Mouse (Mus musculus): ENCODE results near the gene Tspan17. TPM values are rescaled to one million over a fixed set of nuclear protein-coding genes. Genes with fewer than 3 reads are reported as not detected.
"Not testable (repeated sequence)": the region's sequence is repeated elsewhere in the genome, so short reads cannot be mapped to it uniquely, and the experiment has no call there.

Gene Tspan17
- polyA plus RNA-seq, 1 experiment from 2014 or later = 22.9 TPM

- H3K27me3 ChIP-seq = peaks cover 23% of the 10 kb centered on the region
- H3K36me3 ChIP-seq = no peaks in the 10 kb centered on the region
- peak within 1 kb of the TSS; percentile 55; the same call in 1 of the 2 replicates for H3K27ac ChIP-seq (replicated peaks)
- peak within 1 kb of the TSS; percentile 62 for H3K9ac ChIP-seq (replicated peaks)
- peak within 1 kb of the TSS; percentile 54 for H3K4me3 ChIP-seq
- H3K9me3 ChIP-seq = no peaks in the 10 kb centered on the region
- peaks cover 22% of the 10 kb centered on the region for H3K4me1 ChIP-seq
- ATAC-seq (replicated peaks) = peak; percentile 90
- under 1% methylated on average over 35 of the region's 35 CpGs for WGBS
- H3K4me2 ChIP-seq (replicated peaks) = peak within 1 kb of the TSS; percentile 91
Measured at GRCm38 (mm10) chr13:54766192-54766768, 22.9 kb upstream of the Tspan17 start, which contains the start of gene Sncb. TSS of gene Sncb (minus strand) at chr13:54766595.

- no peak for ATAC-seq (replicated peaks)
- no peaks in the 10 kb centered on the region for H3K36me3 ChIP-seq
- H3K27me3 ChIP-seq = peaks cover 23% of the 10 kb centered on the region
- peaks cover 22% of the 10 kb centered on the region for H3K4me1 ChIP-seq
- H3K4me3 ChIP-seq = peak overlapping the region; percentile 54; the same call in 1 of the 2 replicates
- peak overlapping the region; percentile 91 for H3K4me2 ChIP-seq (replicated peaks)
- no peak overlapping the region for H3K9ac ChIP-seq (replicated peaks)
- H3K27ac ChIP-seq (replicated peaks) = no peak overlapping the region
- WGBS = 75% methylated on average over 4 of the region's 4 CpGs
- no peaks in the 10 kb centered on the region for H3K9me3 ChIP-seq
Measured at GRCm38 (mm10) chr13:54767012-54767411, 22.2 kb upstream of the Tspan17 start.

DNA sequence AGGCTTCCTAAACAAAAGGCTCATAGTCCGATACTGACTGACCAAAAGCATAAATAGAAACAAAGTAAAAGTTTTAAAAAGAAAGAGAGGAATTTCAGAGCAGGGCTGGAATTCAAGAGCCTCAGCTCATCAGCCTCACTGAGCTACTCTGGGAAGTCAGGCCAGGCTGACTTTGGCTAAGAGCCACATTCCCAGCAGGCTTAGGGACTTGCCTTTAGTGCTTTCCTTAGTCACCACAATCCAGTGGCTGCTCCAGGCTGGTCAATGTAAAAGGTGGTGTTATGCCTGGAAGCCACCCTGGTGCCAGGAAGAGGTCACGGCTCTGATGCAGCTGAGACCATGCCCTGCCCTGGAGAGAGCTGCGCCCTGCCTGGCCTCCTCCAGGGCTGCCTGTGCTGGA lies 8.6 kb upstream of the Tspan17 start:
- Histone ChIP-seq H3K4me3 (no peak overlapping the region), H3K27me3 (no peaks in the 10 kb centered on the region), H3K9ac (replicated peaks) (no peak overlapping the region), H3K36me3 (no peaks in the 10 kb centered on the region), H3K4me1 (peaks cover 6% of the 10 kb centered on the region), H3K9me3 (no peaks in the 10 kb centered on the region), H3K27ac (replicated peaks) (no peak overlapping the region), H3K4me2 (replicated peaks) (no peak overlapping the region)
- WGBS = 70% methylated on average over 3 of the region's 3 CpGs
- no peak for ATAC-seq (replicated peaks)

DNA sequence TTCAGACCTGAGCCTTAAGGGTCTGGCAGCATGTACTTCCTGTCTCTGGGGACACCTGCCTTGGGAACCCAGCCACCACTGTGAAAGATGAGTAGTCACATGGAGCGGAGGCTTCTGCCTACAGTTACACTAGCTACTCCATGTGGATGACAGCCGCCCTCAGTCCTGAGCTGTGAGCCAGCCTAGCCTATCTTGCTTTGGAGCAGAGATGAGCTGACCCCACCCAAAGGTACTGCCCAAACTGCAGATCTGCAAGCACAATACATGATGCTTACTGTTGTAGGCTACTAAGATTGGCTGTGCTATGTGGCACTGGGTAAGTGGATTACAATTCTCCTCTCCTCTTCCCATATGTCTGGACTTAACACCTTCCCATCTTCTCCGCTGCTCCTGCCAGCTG lies 8.1 kb upstream of the Tspan17 start:
- no peak overlapping the region for H3K9ac ChIP-seq (replicated peaks)
- H3K9me3 ChIP-seq = no peaks in the 10 kb centered on the region
- WGBS = 83% methylated on average over 3 of the region's 3 CpGs
- H3K36me3 ChIP-seq = no peaks in the 10 kb centered on the region
- no peak overlapping the region for H3K4me2 ChIP-seq (replicated peaks)
- H3K27me3 ChIP-seq = no peaks in the 10 kb centered on the region
- no peak for ATAC-seq (replicated peaks)
- no peak overlapping the region for H3K4me3 ChIP-seq
- H3K27ac ChIP-seq (replicated peaks) = no peak overlapping the region
- peaks cover 6% of the 10 kb centered on the region for H3K4me1 ChIP-seq

GRCm38 (mm10) chr13:54783235-54783634 lies 5.9 kb upstream of the Tspan17 start:
- no peaks in the 10 kb centered on the region for H3K36me3 ChIP-seq
- H3K4me3 ChIP-seq = no peak overlapping the region
- no peak overlapping the region for H3K9ac ChIP-seq (replicated peaks)
- 32% methylated on average over 2 of the region's 2 CpGs for WGBS
- no peaks in the 10 kb centered on the region for H3K9me3 ChIP-seq
- no peak for ATAC-seq (replicated peaks)
- peaks cover 6% of the 10 kb centered on the region for H3K4me1 ChIP-seq
- H3K27me3 ChIP-seq = no peaks in the 10 kb centered on the region
- no peak overlapping the region for H3K4me2 ChIP-seq (replicated peaks)
- no peak overlapping the region for H3K27ac ChIP-seq (replicated peaks)

DNA sequence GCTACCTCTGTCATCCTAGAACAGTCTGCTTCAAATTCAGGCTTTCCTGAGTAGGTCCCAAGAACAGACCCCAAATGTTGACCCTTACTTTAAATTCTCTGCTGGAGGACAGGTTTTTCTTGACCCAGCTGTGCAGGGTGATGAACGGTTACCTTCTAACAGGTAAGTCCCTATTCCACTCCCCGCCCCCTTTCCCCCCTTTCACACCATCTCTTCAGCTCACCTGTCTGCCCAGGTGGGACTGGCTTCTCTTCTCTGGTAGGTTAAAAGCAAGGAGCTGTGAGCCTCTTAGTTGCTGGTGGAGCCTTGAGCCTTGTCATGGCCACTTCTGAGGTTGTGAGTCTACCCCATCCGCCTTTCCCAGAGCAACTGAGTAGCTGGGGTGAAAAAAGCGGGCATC lies 5.5 kb upstream of the Tspan17 start, which contains the start of gene Eif4e1b:
Eif4e1b (plus strand) TSS at position 301 of the 400 bp plus-strand sequence.
- no peaks in the 10 kb centered on the region for H3K36me3 ChIP-seq
- ATAC-seq (replicated peaks) = no peak
- no peaks in the 10 kb centered on the region for H3K9me3 ChIP-seq
- no peak within 1 kb of the TSS for H3K27ac ChIP-seq (replicated peaks)
- peaks cover 6% of the 10 kb centered on the region for H3K4me1 ChIP-seq
- no peak within 1 kb of the TSS for H3K4me2 ChIP-seq (replicated peaks)
- H3K27me3 ChIP-seq = no peaks in the 10 kb centered on the region
- no peak within 1 kb of the TSS for H3K4me3 ChIP-seq
- no peak within 1 kb of the TSS for H3K9ac ChIP-seq (replicated peaks)
- WGBS = 88% methylated on average over 4 of the region's 4 CpGs

DNA sequence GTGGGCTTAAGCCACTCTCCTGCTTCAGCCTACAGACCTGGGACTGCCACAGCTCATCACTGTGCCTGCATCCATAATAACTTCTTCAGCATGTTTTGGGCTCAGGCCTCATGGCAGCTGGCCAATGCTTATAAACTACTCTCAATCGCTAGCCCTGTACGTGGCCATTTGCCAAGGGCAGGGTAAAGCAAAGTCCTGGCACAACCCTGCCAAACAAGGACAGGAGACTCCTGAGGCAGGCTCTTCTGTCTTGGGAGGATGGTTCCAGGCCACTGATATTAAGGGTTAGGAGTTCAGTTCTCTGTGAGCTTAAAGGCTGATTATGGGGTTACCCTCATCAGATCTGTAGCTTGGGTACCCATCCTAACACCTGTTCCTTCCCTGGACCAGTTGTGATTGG lies 1.6 kb upstream of the Tspan17 start:
- H3K4me1 ChIP-seq = peaks cover 17% of the 10 kb centered on the region
- H3K4me2 ChIP-seq (replicated peaks); H3K4me3 ChIP-seq; H3K9ac ChIP-seq (replicated peaks); H3K9me3 ChIP-seq; H3K27me3 ChIP-seq; H3K36me3 ChIP-seq; ATAC-seq (replicated peaks); H3K27ac ChIP-seq (replicated peaks): not testable (repeated sequence)
- WGBS = 31% methylated on average over 2 of the region's 2 CpGs

GRCm38 (mm10) chr13:54789561-54790397 lies 602 bp downstream of the Tspan17 start:
- peaks cover 9% of the 10 kb centered on the region for H3K27me3 ChIP-seq
- 1% methylated on average over 38 of the region's 38 CpGs for WGBS
- H3K4me1 ChIP-seq = peaks cover 17% of the 10 kb centered on the region
- no peaks in the 10 kb centered on the region for H3K9me3 ChIP-seq
- peak; percentile 39; the same call in 1 of the 2 replicates for ATAC-seq (replicated peaks)
- H3K4me2 ChIP-seq (replicated peaks) = peak overlapping the region; percentile 98
- no peaks in the 10 kb centered on the region for H3K36me3 ChIP-seq
- no peak overlapping the region for H3K27ac ChIP-seq (replicated peaks)
- H3K9ac ChIP-seq (replicated peaks) = peak overlapping the region; percentile 54
- H3K4me3 ChIP-seq = peak overlapping the region; percentile 51

- no peaks in the 10 kb centered on the region for H3K9me3 ChIP-seq
- WGBS = 25% methylated on average over 21 of the region's 21 CpGs
Measured at GRCm38 (mm10) chr13:54792259-54793230, 3.4 kb downstream of the Tspan17 start.

DNA sequence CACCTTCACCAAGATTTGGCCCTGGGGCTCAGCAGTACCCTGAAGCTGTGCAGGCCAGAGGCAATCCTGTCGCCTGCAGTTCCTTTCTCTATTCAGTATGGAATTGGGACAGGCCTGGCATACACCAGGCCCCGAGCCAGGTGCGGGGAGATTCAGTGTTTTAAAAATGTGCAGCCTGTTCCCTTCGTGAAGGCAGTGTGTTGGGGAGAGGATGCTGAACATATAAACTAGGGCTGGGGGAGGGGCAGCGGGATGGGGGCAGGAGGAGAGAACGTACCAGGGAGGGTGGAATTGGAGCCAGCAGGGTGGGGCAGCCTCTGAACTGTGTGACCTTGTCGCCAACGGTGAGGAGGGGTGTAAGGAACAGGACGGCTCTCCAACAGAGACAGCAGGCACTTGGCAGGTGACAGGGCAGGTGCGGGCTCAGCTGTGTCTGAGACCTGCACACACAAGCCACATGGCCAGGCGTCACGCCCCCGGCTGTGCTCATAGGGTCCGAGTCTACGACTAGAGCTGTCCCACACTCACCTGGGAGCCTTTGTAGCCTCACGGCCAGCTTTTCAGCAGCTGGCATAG lies 4.9 kb downstream of the Tspan17 start:
- no peak overlapping the region for H3K27ac ChIP-seq (replicated peaks)
- no peak overlapping the region for H3K4me3 ChIP-seq
- H3K4me2 ChIP-seq (replicated peaks) = no peak overlapping the region
- H3K9ac ChIP-seq (replicated peaks) = no peak overlapping the region
- peaks cover 15% of the 10 kb centered on the region for H3K27me3 ChIP-seq
- peaks cover 14% of the 10 kb centered on the region for H3K4me1 ChIP-seq
- no peaks in the 10 kb centered on the region for H3K36me3 ChIP-seq
- WGBS = 77% methylated on average over 16 of the region's 16 CpGs
- no peak for ATAC-seq (replicated peaks)
- H3K9me3 ChIP-seq = no peaks in the 10 kb centered on the region

More at GRCm38 (mm10) chr13:54792259-54793230, 3.4 kb downstream of the Tspan17 start:
- no peak overlapping the region for H3K27ac ChIP-seq (replicated peaks)
- H3K4me3 ChIP-seq = no peak overlapping the region
- peaks cover 9% of the 10 kb centered on the region for H3K27me3 ChIP-seq
- H3K4me2 ChIP-seq (replicated peaks) = no peak overlapping the region
- H3K4me1 ChIP-seq = peaks cover 17% of the 10 kb centered on the region
- H3K9ac ChIP-seq (replicated peaks) = no peak overlapping the region
- H3K36me3 ChIP-seq = no peaks in the 10 kb centered on the region
- ATAC-seq (replicated peaks) = no peak

DNA sequence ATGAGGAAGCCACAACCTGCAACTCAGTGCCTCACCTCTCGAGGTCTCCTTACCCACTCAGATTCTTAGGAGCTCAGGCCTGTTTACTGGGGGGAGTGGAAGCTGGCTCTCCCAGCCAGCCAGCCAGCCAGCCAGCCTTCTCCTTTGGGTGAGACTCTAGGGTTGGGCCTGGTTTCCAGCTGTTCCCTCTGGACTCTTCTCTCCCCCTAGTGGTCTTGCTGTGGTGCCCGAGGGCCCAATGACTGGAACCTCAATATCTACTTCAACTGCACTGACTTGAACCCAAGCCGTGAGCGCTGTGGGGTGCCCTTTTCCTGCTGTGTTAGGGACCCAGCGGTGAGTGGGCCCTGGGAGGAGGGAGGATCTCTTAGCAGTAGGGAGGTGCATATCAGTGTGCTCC lies 5.7 kb downstream of the Tspan17 start:
- WGBS = 47% methylated on average over 5 of the region's 5 CpGs
- no peaks in the 10 kb centered on the region for H3K9me3 ChIP-seq

More for the DNA sequence above, 5.7 kb downstream of the Tspan17 start:
- ATAC-seq (replicated peaks) = no peak
- Histone ChIP-seq H3K9ac (replicated peaks) (no peak overlapping the region), H3K4me1 (peaks cover 7% of the 10 kb centered on the region), H3K27ac (replicated peaks) (no peak overlapping the region), H3K36me3 (no peaks in the 10 kb centered on the region), H3K4me2 (replicated peaks) (no peak overlapping the region), H3K27me3 (peaks cover 15% of the 10 kb centered on the region), H3K4me3 (no peak overlapping the region)
